Mouse (Mus musculus) heart, postnatal 36 days (tissue): ENCODE results near the gene Nr2e3. TPM values are rescaled to one million over a fixed set of nuclear protein-coding genes. Genes with fewer than 3 reads are reported as not detected.

Experiments used
- total RNA-seq, 2 experiments: library from RNA; stranded (reverse); gene quantifications; 2 replicates each; pipeline ENCODE4 v1.2.3; 2021

Gene Nr2e3
- total RNA-seq, 2 experiments from 2014 or later = not detected

Other genes starting within 250 kb of the Nr2e3 start
- 1 to 10 TPM; 7.9 to 9.6 TPM for gene Senp8, start 209.9 kb downstream of the Nr2e3 start, total RNA-seq
- gene Myo9a, start 209.8 kb downstream of the Nr2e3 start, total RNA-seq = 10 to 100 TPM; 12.6 to 14.8 TPM